Mouse (Mus musculus) C2C12 (cell line): ENCODE results near the gene Gtf3c5.

ENCODE experiments used
- CEBPB ChIP-seq: IDR thresholded peaks from one replicate; pipeline ENCODE4 v1.6.1; 2011; ENCODE audit warnings: low read depth, mild to moderate bottlenecking, control low read depth, moderate library complexity
- CTCF ChIP-seq: IDR thresholded peaks from one replicate; pipeline ENCODE4 v1.5.1; 2011; ENCODE audit not compliant: control insufficient read depth, insufficient read depth, insufficient read length
- MAX ChIP-seq: IDR thresholded peaks from one replicate; pipeline ENCODE4 v1.6.1; 2011; ENCODE audit warnings: mild to moderate bottlenecking, control low read depth
- MYOG ChIP-seq: IDR thresholded peaks from one replicate; pipeline ENCODE4 v1.6.1; 2011; ENCODE audit not compliant: control insufficient read depth, insufficient read length; ENCODE audit errors: extremely low read depth

GRCm38 (mm10) chr2:28522166-28522565, 61.4 kb downstream of the Gtf3c5 start:
- TF ChIP-seq CTCF, result no peak
- TF ChIP-seq CEBPB, result no peak
- TF ChIP-seq MYOG, result no peak
- no peak for TF ChIP-seq MAX
